Mouse (Mus musculus): ENCODE results near the gene Col4a6. TPM values are rescaled to one million over a fixed set of nuclear protein-coding genes. Genes with fewer than 3 reads are reported as not detected.
A peak's percentile ranks its signal among the peaks of the same experiment; 100 is the strongest.

Gene Col4a6
- 1.2 and 1.9 TPM in 2 replicates for polyA plus RNA-seq (2012; rRNA removed)

GRCm38 (mm10) chrX:141473470-141474302 lies at the start of gene Col4a6:
Gene Col4a6, minus strand, starts transcription at chrX:141474076.
- no peaks in the 10 kb centered on the region for H3K27me3 ChIP-seq (replicated peaks; ENCODE audit: control insufficient read depth, insufficient read depth, low read length)
- 3% methylated on average over 16 of the region's 16 CpGs for WGBS
- 0 out of 2 replicates have a peak, but pooled peaks cover 3% of the 10 kb centered on the region for H3K4me1 ChIP-seq (ENCODE audit: control insufficient read depth, insufficient read depth, low read length)
- DNase-seq: peak; percentile 7
- H3K4me3 ChIP-seq (ENCODE audit: insufficient read depth, low read depth, low read length): peak within 1 kb of the TSS; percentile 57
- no peak within 1 kb of the TSS for H3K27ac ChIP-seq (ENCODE audit: insufficient read depth, low read depth, low read length)
- TF ChIP-seq POLR2A (IDR thresholded peaks at IDR 0.05; ENCODE audit: low read depth, low read length) (no peak), CTCF (conservative IDR thresholded peaks at IDR 0.05; ENCODE audit: insufficient read depth, insufficient read length, low read depth, low read length) (no peak)
- H3K36me3 ChIP-seq (ENCODE audit: control insufficient read depth, insufficient read depth, low read length): no peaks in the 10 kb centered on the region

GRCm38 (mm10) chrX:141503125-141503524 lies 29.2 kb upstream of the Col4a6 start:
- Histone ChIP-seq H3K4me3 (ENCODE audit: insufficient read depth, low read depth, low read length) (no peak overlapping the region), H3K27me3 (replicated peaks; ENCODE audit: control insufficient read depth, insufficient read depth, low read length) (no peaks in the 10 kb centered on the region), H3K36me3 (ENCODE audit: control insufficient read depth, insufficient read depth, low read length) (no peaks in the 10 kb centered on the region), H3K27ac (ENCODE audit: insufficient read depth, low read depth, low read length) (no peak overlapping the region), H3K4me1 (ENCODE audit: control insufficient read depth, insufficient read depth, low read length) (no peaks in the 10 kb centered on the region)
- no peak for DNase-seq
- TF ChIP-seq CTCF (conservative IDR thresholded peaks at IDR 0.05; ENCODE audit: insufficient read depth, insufficient read length, low read depth, low read length): no peak
- no peak for TF ChIP-seq POLR2A (IDR thresholded peaks at IDR 0.05; ENCODE audit: low read depth, low read length)
- 88% methylated on average over 1 of the region's 1 CpGs for WGBS

- no peaks in the 10 kb centered on the region for H3K4me1 ChIP-seq (ENCODE audit: control insufficient read depth, insufficient read depth, low read length)
- no peak overlapping the region for H3K27ac ChIP-seq (ENCODE audit: insufficient read depth, low read depth, low read length)
- H3K27me3 ChIP-seq (replicated peaks; ENCODE audit: control insufficient read depth, insufficient read depth, low read length): no peaks in the 10 kb centered on the region
- DNase-seq: no peak
- no peak overlapping the region for H3K4me3 ChIP-seq (ENCODE audit: insufficient read depth, low read depth, low read length)
- no peaks in the 10 kb centered on the region for H3K36me3 ChIP-seq (ENCODE audit: control insufficient read depth, insufficient read depth, low read length)
- TF ChIP-seq CTCF (conservative IDR thresholded peaks at IDR 0.05; ENCODE audit: insufficient read depth, insufficient read length, low read depth, low read length): no peak
- TF ChIP-seq POLR2A (IDR thresholded peaks at IDR 0.05; ENCODE audit: low read depth, low read length): no peak
- 71% methylated on average over 4 of the region's 4 CpGs for WGBS
These were observed 20.7 kb upstream of the Col4a6 start for GRCm38 (mm10) chrX:141494545-141494944.

GRCm38 (mm10) chrX:141475566-141476327 lies 1.9 kb upstream of the Col4a6 start:
- WGBS: 1% methylated on average over 14 of the region's 14 CpGs
- Histone ChIP-seq H3K27ac (ENCODE audit: insufficient read depth, low read depth, low read length) (peak overlapping the region; percentile 81), H3K27me3 (replicated peaks; ENCODE audit: control insufficient read depth, insufficient read depth, low read length) (no peaks in the 10 kb centered on the region), H3K4me3 (ENCODE audit: insufficient read depth, low read depth, low read length) (peak overlapping the region; percentile 64), H3K4me1 (ENCODE audit: control insufficient read depth, insufficient read depth, low read length) (0 out of 2 replicates have a peak, but pooled peaks cover 3% of the 10 kb centered on the region), H3K36me3 (ENCODE audit: control insufficient read depth, insufficient read depth, low read length) (no peaks in the 10 kb centered on the region)
- DNase-seq: peak; percentile 23
- no peak for TF ChIP-seq POLR2A (IDR thresholded peaks at IDR 0.05; ENCODE audit: low read depth, low read length)
- TF ChIP-seq CTCF (conservative IDR thresholded peaks at IDR 0.05; ENCODE audit: insufficient read depth, insufficient read length, low read depth, low read length): no peak

GRCm38 (mm10) chrX:141475110-141475509 lies 1.2 kb upstream of the Col4a6 start, which contains the start of gene Col4a5:
Gene Col4a5, plus strand, starts transcription at chrX:141475385.
- Histone ChIP-seq H3K36me3 (ENCODE audit: control insufficient read depth, insufficient read depth, low read length) (no peaks in the 10 kb centered on the region), H3K4me3 (ENCODE audit: insufficient read depth, low read depth, low read length) (peak within 1 kb of the TSS; percentile 64), H3K27ac (ENCODE audit: insufficient read depth, low read depth, low read length) (peak within 1 kb of the TSS; percentile 81), H3K4me1 (ENCODE audit: control insufficient read depth, insufficient read depth, low read length) (0 out of 2 replicates have a peak, but pooled peaks cover 3% of the 10 kb centered on the region), H3K27me3 (replicated peaks; ENCODE audit: control insufficient read depth, insufficient read depth, low read length) (no peaks in the 10 kb centered on the region)
- peak; percentile 87 for DNase-seq
- no peak for TF ChIP-seq CTCF (conservative IDR thresholded peaks at IDR 0.05; ENCODE audit: insufficient read depth, insufficient read length, low read depth, low read length)
- WGBS: 1% methylated on average over 12 of the region's 13 CpGs

GRCm38 (mm10) chrX:141447936-141448335 lies 25.9 kb downstream of the Col4a6 start:
- Histone ChIP-seq H3K4me1 (ENCODE audit: control insufficient read depth, insufficient read depth, low read length) (no peaks in the 10 kb centered on the region), H3K27me3 (replicated peaks; ENCODE audit: control insufficient read depth, insufficient read depth, low read length) (no peaks in the 10 kb centered on the region), H3K36me3 (ENCODE audit: control insufficient read depth, insufficient read depth, low read length) (no peaks in the 10 kb centered on the region), H3K27ac (ENCODE audit: insufficient read depth, low read depth, low read length) (no peak overlapping the region), H3K4me3 (ENCODE audit: insufficient read depth, low read depth, low read length) (no peak overlapping the region)
- 85% methylated on average over 1 of the region's 1 CpGs for WGBS
- DNase-seq: no peak
- no peak for TF ChIP-seq POLR2A (IDR thresholded peaks at IDR 0.05; ENCODE audit: low read depth, low read length)
- TF ChIP-seq CTCF (conservative IDR thresholded peaks at IDR 0.05; ENCODE audit: insufficient read depth, insufficient read length, low read depth, low read length): no peak

- Histone ChIP-seq H3K4me1 (ENCODE audit: control insufficient read depth, insufficient read depth, low read length) (no peaks in the 10 kb centered on the region), H3K36me3 (ENCODE audit: control insufficient read depth, insufficient read depth, low read length) (no peaks in the 10 kb centered on the region), H3K27me3 (replicated peaks; ENCODE audit: control insufficient read depth, insufficient read depth, low read length) (no peaks in the 10 kb centered on the region), H3K4me3 (ENCODE audit: insufficient read depth, low read depth, low read length) (no peak overlapping the region), H3K27ac (ENCODE audit: insufficient read depth, low read depth, low read length) (no peak overlapping the region)
- 70% methylated on average over 2 of the region's 2 CpGs for WGBS
- TF ChIP-seq POLR2A (IDR thresholded peaks at IDR 0.05; ENCODE audit: low read depth, low read length) (no peak), CTCF (conservative IDR thresholded peaks at IDR 0.05; ENCODE audit: insufficient read depth, insufficient read length, low read depth, low read length) (no peak)
- no peak for DNase-seq
These were observed 34.5 kb downstream of the Col4a6 start for GRCm38 (mm10) chrX:141439423-141439822.
